Mouse (Mus musculus) left cerebral cortex, adult 11 months (tissue): ENCODE results near the gene Mical2.
A peak's percentile ranks its signal among the peaks of the same experiment; 100 is the strongest.

Source experiments
- DNase-seq: peaks from one replicate; pipeline ENCODE4 v3.0.0; 2022; ENCODE audit warnings: low spot score

Mical2 gene

DNA sequence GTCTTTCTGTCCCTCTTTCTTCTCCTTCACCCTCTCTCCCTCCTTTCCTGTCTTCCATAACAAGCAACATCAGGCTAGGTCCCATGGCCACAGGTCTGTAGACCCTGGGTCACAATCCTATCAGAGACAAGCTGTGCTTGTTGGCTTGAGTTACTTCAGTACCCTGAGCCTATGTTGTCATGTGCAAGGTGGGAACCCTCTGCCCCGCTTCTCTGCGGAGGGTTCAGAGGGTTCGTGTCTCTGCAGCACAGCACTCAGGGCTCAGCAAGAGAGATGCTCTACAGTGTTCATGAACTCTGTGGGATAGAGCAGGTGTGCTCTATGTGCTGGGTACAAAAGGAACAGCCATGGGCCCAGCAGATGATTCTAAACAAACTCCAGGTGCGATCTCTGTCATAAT is 16.0 kb upstream of the Mical2 start:
- no peak for DNase-seq

DNA sequence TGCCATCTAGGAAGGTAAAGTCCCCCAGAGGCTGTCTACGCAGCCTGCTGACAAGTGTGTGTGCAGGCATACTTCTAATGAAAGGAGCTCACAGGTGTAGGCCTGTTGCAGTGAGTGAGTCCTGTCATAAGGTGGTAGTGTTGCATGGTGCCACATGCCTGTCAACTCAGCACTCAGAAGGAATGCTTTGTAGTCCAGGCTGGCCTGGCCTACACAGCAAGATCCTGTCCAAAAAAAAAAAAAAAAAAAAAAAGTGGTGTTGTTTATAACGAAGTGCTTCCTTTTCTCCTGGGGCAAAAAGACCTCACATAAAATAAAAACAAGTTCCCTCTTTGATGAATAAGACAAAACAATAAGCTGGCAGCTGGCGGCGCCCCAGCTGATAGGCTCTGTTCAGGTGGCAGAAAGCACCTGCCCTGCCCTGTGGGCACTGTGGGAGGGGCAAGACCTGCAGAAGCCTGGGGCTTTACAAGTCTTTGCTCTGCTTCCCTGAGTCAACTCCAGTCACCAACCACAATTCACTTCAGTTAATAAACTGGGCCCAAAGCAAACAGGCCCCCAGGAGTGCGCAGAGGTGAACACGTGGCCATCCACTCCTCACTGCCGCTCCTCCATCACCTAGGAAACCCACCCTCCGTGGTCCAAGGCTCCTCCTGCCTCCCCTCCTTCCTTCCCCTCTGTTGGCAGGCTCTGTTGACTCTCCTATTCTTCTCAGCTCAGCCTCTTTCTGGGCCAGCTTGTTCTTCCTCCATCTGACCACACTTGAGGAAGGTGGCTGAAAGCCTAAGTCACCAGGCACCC is 12.5 kb upstream of the Mical2 start:
- DNase-seq = no peak

DNA sequence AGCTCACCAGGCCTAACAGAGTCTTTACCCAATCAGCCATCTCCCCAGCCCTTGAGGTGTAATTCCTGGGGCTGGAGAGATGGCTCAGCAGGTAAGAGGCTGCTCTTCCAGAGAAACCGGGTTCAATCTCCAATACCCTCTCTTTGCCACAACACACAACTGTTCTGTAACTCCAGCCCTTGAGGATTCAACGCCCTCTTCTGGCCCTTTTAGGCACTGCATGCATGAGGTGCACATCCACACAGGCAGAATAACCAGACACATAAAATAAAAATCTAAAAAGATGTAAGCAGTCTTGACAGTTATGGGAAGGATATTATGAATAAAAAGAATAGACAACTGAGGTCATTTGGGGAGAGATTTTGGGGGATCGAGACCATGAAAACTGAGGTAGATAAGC is 9.8 kb upstream of the Mical2 start:
- DNase-seq = no peak

GRCm38 (mm10) chr7:112216720-112217119 is 8.9 kb upstream of the Mical2 start:
- DNase-seq = no peak

GRCm38 (mm10) chr7:112217208-112217607 is 8.4 kb upstream of the Mical2 start:
- no peak for DNase-seq

DNA sequence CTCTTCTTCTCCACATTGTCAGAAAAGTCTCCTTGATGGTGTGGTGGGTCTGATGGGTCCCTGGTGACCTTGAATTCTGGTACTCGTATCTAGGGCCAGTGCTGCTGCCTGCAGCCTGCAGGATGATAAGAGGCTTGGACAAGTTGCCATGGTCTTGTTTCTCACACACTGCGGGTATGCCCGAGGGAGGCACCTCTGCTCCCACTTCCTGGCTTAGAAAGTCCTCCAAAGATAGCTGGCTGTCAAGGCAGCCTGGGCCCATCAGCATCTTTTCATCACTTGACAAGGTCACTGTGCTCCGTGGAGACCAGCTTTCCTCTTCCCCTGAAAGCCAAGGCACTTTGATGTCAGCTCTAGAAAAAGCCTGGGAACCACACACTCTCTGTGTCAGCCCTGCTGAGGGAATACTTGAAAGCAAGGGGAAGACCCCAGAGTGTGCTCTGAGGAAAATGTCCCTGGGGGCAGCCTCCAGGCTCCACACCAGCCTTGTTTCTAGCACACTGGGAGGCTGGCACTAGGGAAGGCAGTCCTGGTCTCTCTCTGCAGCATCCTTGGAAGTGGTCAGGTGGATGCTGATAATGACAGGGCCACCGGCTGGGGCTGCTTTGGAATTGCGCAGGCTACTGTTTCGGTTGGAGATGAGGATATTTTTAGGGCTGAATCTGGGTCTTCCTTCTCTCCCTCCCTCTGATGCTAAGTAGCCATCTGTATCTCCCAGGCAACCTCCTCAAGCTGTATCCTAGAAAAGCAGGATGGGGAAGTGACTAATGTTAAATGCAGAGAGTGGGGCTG is 2.7 kb upstream of the Mical2 start:
- DNase-seq = no peak

- DNase-seq = no peak
These were observed 802 bp upstream of the Mical2 start for GRCm38 (mm10) chr7:112224854-112225253.

GRCm38 (mm10) chr7:112226446-112227265 is 1.0 kb downstream of the Mical2 start:
- no peak for DNase-seq

DNA sequence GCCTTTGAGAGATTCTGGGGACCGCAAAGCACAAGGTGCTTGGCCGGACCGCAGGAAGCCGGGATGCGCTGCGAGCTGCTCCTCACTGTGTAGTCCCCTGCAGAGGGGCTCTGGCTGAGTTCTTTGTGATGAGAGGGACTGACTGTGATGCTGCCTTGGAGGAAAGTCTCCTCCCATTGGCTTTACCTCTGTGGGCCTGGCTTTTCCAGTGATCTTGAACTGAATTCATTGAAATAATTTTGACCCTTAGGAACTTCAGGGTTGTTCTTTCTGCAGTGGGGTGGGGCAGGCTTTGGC is 1.6 kb downstream of the Mical2 start:
- no peak for DNase-seq

DNA sequence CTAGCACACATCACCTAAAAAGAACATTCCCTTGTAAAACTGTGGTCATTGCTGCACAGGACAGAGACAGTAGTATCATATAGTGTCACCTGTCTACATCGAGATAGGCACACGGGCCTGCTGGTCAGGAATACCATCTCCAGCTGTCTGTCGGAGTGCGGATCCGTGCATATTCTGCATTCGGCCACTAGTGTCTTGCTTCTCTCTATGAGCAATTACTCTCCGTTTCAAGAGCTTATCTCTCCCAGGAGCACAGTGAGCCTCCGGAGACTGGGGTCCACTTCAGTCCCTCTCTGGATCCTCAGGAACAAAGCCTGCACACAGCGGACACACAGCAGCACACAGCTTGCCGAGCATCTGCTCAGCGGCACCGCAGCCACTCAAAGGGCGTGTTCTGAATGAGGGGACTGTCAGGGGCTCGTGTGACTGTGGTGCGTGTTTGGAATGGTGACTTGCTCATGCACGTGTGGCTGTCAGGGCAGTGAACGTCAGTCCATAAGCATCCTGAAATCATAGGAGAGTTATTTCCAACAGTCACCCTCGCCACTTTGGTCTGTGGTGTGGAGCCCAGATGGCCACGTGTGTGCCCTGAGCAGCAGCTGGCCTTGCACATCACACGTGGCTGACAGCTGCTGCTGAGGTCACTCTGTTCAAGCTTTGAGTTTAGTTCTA is 3.3 kb downstream of the Mical2 start:
- DNase-seq = no peak

DNA sequence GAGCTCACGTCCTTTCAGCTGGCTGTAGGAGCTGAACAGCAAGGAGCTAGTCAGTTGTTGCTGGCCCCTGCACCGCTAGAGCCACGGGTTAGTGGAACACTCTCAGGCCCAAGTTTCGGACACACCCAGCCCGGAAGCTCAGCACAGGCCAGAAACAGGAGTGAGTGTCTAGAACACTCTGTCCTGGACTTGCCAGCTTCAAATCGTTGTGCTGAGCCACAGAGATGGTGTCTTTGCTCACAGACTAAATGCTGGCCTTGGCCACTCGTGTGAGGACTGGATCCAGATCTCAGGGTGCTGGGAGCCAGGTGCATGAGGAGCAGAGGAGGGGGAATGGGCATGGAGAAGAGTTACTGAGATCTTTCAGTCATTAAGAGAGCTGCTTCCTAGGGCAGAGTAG is 6.1 kb downstream of the Mical2 start:
- no peak for DNase-seq

GRCm38 (mm10) chr7:112233345-112234005 is 7.8 kb downstream of the Mical2 start:
- DNase-seq = peak; percentile 74

- no peak for DNase-seq
These were observed 8.8 kb downstream of the Mical2 start for GRCm38 (mm10) chr7:112234410-112234809.

- no peak for DNase-seq
These were observed 9.8 kb downstream of the Mical2 start for GRCm38 (mm10) chr7:112235493-112235892.

GRCm38 (mm10) chr7:112237211-112237610 is 11.6 kb downstream of the Mical2 start:
- DNase-seq = no peak

- DNase-seq = no peak
These were observed 12.2 kb downstream of the Mical2 start for GRCm38 (mm10) chr7:112237868-112238267.

GRCm38 (mm10) chr7:112238768-112239728 is 13.4 kb downstream of the Mical2 start:
- peak; percentile 71 for DNase-seq

DNA sequence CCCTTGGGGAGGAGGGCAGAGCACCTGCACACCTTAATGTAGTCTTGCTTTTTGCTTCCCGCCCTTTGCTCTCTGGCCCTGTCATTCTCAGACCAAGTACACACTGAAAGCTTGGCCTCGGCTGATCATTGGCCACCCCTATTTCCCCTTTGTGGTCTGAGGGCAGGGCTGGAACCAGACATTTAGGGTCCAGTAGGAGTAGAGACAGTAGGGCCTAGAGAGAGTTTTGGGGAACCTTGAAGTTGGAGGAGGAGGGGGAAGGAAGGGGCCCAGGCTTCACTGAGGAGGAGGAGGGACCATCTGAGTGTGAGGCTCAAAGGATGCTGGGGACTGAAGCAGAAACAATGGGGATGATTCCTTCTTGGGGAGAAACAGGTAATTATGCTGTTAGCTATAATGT is 15.1 kb downstream of the Mical2 start:
- no peak for DNase-seq

GRCm38 (mm10) chr7:112241211-112241944 is 15.7 kb downstream of the Mical2 start:
- DNase-seq = no peak

DNA sequence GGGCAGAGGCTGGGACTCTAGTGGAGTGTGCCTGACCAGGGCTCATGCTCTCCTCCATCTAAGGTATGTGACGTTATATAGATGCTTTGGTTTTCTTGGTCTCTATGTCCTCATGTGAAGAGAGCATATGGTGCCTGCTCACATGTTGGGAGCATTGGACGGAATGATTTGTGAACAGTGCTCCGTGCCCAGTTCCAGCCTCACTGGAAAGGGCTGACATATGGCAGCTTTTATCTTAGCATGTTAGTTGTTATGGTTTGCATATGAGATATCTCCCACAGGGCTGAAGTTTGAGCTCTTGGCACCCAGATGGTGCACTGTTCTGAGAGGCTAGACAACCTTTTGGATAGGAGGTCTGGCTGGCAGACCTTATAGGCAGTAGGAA is 16.3 kb downstream of the Mical2 start:
- no peak for DNase-seq
